Mouse (Mus musculus): ENCODE results near the gene Adgrv1.

- TF ChIP-seq EP300 (optimal IDR thresholded peaks at IDR 0.05) (no peak), CTCF (IDR thresholded peaks at IDR 0.05; ENCODE audit: low read depth) (no peak)
These were observed 545.8 kb downstream of the Adgrv1 start for GRCm38 (mm10) chr13:81086969-81087682.

Data from stomach, postnatal 0 days (tissue).